Mouse (Mus musculus) brain, embryonic 14.5 days (tissue): ENCODE measurements at regions not wholly inside any gene's neighbourhood (a gene's known extent, or its start where the extent isn't known, plus 50 kb on each side); places are given as distances from the start of the nearest gene placed in this dataset.

ENCODE experiments used
- CTCF ChIP-seq: fragments of 200-500 bp; IDR thresholded peaks from 2 replicates; pipeline ENCODE4 v1.5.1; 2012; ENCODE audit warnings: inconsistent platforms, mild to moderate bottlenecking, moderate library complexity, borderline replicate concordance; ENCODE audit not compliant: insufficient read depth, insufficient read length; ENCODE audit errors: extremely low read depth
- POLR2A ChIP-seq: fragments of 200-500 bp; IDR thresholded peaks from 2 replicates; pipeline ENCODE4 v1.6.1; 2012; ENCODE audit warnings: mild to moderate bottlenecking, inconsistent platforms, borderline replicate concordance; ENCODE audit not compliant: poor library complexity, insufficient read depth, insufficient read length, severe bottlenecking; ENCODE audit errors: extremely low read depth

DNA sequence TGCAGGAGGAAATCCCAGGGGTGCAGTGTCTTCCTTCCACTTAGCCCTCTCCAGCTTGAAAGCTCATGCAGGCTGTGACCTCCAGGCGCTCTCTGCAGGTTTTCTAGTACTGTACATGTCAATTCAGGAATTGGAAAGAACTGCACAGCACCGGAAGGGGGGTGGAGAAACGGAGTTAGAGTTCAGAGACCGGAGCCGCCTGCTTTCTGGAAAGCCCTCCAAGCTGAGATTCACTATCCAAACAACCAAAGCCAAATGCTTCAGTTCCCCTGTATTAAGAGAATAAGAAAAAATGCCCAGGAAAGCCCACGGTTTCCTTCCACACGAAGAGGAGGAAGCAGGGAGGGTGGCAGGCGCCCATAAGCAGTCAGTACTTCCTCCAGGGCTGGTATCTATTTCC, 178.8 kb upstream of the Bmp4 start:
- TF ChIP-seq CTCF: no peak
- TF ChIP-seq POLR2A: no peak
